In genomic region chr9:42858576-42858975, GRCm38 (mm10) we compare ENCODE assay signal across 16 mouse cellular contexts.
"Had no signal": no experiment of that assay in that cellular context is flagged by ENCODE, and none has a peak within 500 bp of the region (broad histone marks: within the 10 kb centered on the region; RNA-seq: fewer than 3 reads in every experiment).

No protein-coding gene starts in this region.

- H3K9me3 ChIP-seq: midbrain, embryonic 10.5 days; midbrain, embryonic 12.5 days; neural tube, embryonic 13.5 days; neural tube, embryonic 15.5 days had no signal

- H3K36me3 ChIP-seq: midbrain, embryonic 10.5 days; midbrain, embryonic 12.5 days; neural tube, embryonic 13.5 days; neural tube, embryonic 15.5 days had no signal

- H3K4me2 ChIP-seq: lung, embryonic 14.5 days; midbrain, embryonic 12.5 days; neural tube, embryonic 13.5 days; neural tube, embryonic 15.5 days had no signal

- H3K4me3 ChIP-seq: midbrain, embryonic 10.5 days; midbrain, embryonic 12.5 days; myocyte; neural tube, embryonic 13.5 days; neural tube, embryonic 15.5 days had no signal

- H3K9ac ChIP-seq: lung, embryonic 14.5 days; midbrain, embryonic 12.5 days; neural tube, embryonic 13.5 days; neural tube, embryonic 15.5 days had no signal

- ATAC-seq: midbrain, embryonic 16.5 days had no signal

- H3K27ac ChIP-seq: midbrain, embryonic 10.5 days; midbrain, embryonic 12.5 days; neural tube, embryonic 13.5 days; neural tube, embryonic 15.5 days had no signal

- DNase-seq: lung, embryonic 14.5 days; midbrain, embryonic 14.5 days; retina, postnatal 1 day; right cerebral cortex, adult 18-20 months; right cerebral cortex, postnatal 25 days; right cerebral cortex, postnatal 4 days; spleen, adult 18-20 months; thymus, adult 2 months; thymus, postnatal 25 days; thymus, postnatal 4 days had no signal
